Mouse (Mus musculus) neural tube, embryonic 11.5 days (tissue): Measurements from ENCODE around the gene Cela3b. TPM values are rescaled to one million over a fixed set of nuclear protein-coding genes. Genes with fewer than 3 reads are reported as not detected.
A peak's percentile ranks its signal among the peaks of the same experiment; 100 is the strongest.

Experiments
- ATAC-seq: fragments of 200-750 bp; cut with Nextera tagmentation; 2 replicates; pipeline ENCODE4 v1.8.0; 2017; ENCODE audit warnings: moderate number of reproducible peaks, mild to moderate bottlenecking, moderate TSS enrichment, moderate library complexity; ENCODE audit not compliant: insufficient read depth, low FRiP score, low TSS enrichment
- DNase-seq: peaks from one replicate; pipeline ENCODE4 v3.0.0-alpha.2; 2015; ENCODE audit warnings: low spot score
- H3K27ac ChIP-seq: fragments of 300-500 bp; sonication (generic); 2 replicates; pipeline ENCODE4 v1.5.1; 2014; ENCODE audit warnings: low read depth, mild to moderate bottlenecking, low read length
- H3K27me3 ChIP-seq: fragments of 300-500 bp; sonication (generic); 2 replicates; pipeline ENCODE4 v1.6.1; 2014; ENCODE audit warnings: mild to moderate bottlenecking, low read length, mixed read lengths; ENCODE audit not compliant: control insufficient read depth, insufficient read depth
- H3K36me3 ChIP-seq: fragments of 300-500 bp; sonication (generic); 2 replicates; pipeline ENCODE4 v1.6.1; 2014; ENCODE audit warnings: mild to moderate bottlenecking, low read length, moderate library complexity, mixed read lengths; ENCODE audit not compliant: control insufficient read depth, insufficient read depth
- H3K4me1 ChIP-seq: fragments of 300-500 bp; sonication (generic); 2 replicates; pipeline ENCODE4 v1.6.1; 2014; ENCODE audit warnings: low read length, mixed read lengths; ENCODE audit not compliant: control insufficient read depth, insufficient read depth
- H3K4me2 ChIP-seq: fragments of 300-500 bp; sonication (generic); 2 replicates; pipeline ENCODE4 v1.6.1; 2014; ENCODE audit warnings: low read depth, mild to moderate bottlenecking, moderate library complexity
- H3K4me3 ChIP-seq: fragments of 300-500 bp; sonication (generic); 2 replicates; pipeline ENCODE4 v1.5.1; 2014; ENCODE audit warnings: low read depth, low read length
- H3K9ac ChIP-seq: fragments of 300-500 bp; sonication (generic); 2 replicates; pipeline ENCODE4 v1.6.1; 2014; ENCODE audit warnings: mild to moderate bottlenecking, low read length
- H3K9me3 ChIP-seq: fragments of 300-500 bp; sonication (generic); 2 replicates; pipeline ENCODE4 v1.6.1; 2016; ENCODE audit warnings: low read length; ENCODE audit not compliant: control insufficient read depth
- WGBS: fragments of 180-500 bp; shearing (Covaris S2); extraction: QIAGEN DNeasy Blood & Tissue Kit; methylation state at CpG from one replicate; pipeline ENCODE4 v1.1.7; 2014; 5-methylcytosine and 5-hydroxymethylcytosine counted together
- polyA plus RNA-seq: library from polyadenylated mRNA; unstranded; fragments of >200 nt; fragmentation: Nextera tagmentation; extraction: Ambion mirVana; gene quantifications from 2 replicates; pipeline ENCODE4 v1.2.1, GENCODE M21; 2014

Cela3b gene
- polyA plus RNA-seq, 1 experiment from 2014 or later = not detected

DNA sequence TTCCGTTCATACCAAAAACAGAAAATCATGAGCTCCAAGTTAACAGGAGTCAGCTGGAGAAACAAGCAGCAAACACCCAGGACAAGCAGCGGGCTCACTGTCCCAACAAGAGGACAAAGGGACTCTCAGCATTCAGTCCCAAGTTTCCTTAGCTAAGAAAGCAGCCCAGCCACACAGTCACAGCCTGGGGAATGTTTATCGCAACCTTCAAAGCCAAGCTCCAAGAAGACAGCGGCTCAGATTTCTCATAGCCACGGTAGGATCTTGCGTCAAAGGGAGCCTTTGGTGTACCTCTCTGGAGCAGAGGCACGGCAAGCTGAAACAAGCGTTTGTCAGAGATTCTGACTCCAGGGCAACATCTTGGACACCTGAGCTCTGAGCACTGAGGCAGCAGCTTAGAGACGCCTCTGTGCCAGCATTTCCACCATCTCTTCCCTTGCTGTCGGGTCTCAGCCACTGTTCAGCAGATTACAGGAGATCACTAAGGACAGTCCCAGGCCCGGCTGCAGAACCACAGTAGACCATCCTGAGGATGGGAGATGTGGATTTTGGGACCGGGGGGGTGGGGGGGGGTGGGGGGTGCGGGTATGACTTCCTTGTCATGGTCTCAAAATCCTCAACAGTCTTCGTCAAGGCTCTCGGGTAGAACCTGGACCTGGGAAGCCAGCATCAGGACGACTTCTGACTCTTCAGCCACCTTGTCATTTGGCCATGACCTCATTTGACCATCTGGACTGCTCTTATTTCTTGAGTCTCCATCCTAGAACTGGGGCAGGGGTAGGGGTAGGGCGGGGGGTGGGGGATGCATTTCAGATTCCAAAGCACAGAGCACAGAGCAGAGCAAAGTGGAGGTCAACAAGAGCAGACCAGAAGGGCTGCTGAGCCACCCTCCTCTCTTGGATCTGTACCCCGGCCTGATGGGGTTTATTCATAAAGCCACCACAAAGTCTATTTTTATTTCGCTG, 54.7 kb downstream of the Cela3b start:
- Histone ChIP-seq H3K9ac (no peak overlapping the region), H3K4me3 (no peak overlapping the region), H3K4me1 (no peaks in the 10 kb centered on the region), H3K27me3 (no peaks in the 10 kb centered on the region), H3K27ac (no peak overlapping the region), H3K4me2 (no peak overlapping the region), H3K36me3 (no peaks in the 10 kb centered on the region), H3K9me3 (no peaks in the 10 kb centered on the region)
- DNase-seq (peak; percentile 30), ATAC-seq (no peak)
- 49% methylated on average over 19 of the region's 19 CpGs for WGBS

- no peak for DNase-seq
- Histone ChIP-seq H3K9me3 (no peaks in the 10 kb centered on the region), H3K4me1 (no peaks in the 10 kb centered on the region), H3K4me3 (no peak overlapping the region), H3K9ac (no peak overlapping the region), H3K36me3 (no peaks in the 10 kb centered on the region), H3K27me3 (no peaks in the 10 kb centered on the region), H3K4me2 (no peak overlapping the region), H3K27ac (no peak overlapping the region)
- ATAC-seq = no peak
- WGBS = 65% methylated on average over 6 of the region's 6 CpGs
Measured at GRCm38 (mm10) chr4:137373711-137374110, 56.6 kb downstream of the Cela3b start.

- Histone ChIP-seq H3K36me3 (no peaks in the 10 kb centered on the region), H3K4me1 (no peaks in the 10 kb centered on the region), H3K27me3 (no peaks in the 10 kb centered on the region), H3K4me2 (no peak overlapping the region), H3K4me3 (no peak overlapping the region), H3K9me3 (no peaks in the 10 kb centered on the region), H3K27ac (no peak overlapping the region), H3K9ac (no peak overlapping the region)
- ATAC-seq (no peak), DNase-seq (no peak)
- 80% methylated on average over 16 of the region's 16 CpGs for WGBS
Measured at GRCm38 (mm10) chr4:137371596-137372523, 58.5 kb downstream of the Cela3b start.

Other genes with a start within 250 kb of the Cela3b start
- gene Wnt4, start 153.1 kb downstream of the Cela3b start, polyA plus RNA-seq = 17.7 and 17.8 TPM in 2 replicates
- gene Cdc42, start 72.8 kb downstream of the Cela3b start, polyA plus RNA-seq = 722 and 745 TPM in 2 replicates
- not detected in 2 replicates for gene Cela3a, start 20.7 kb downstream of the Cela3b start, polyA plus RNA-seq
- gene 1700013G24Rik, start 22.7 kb upstream of the Cela3b start, polyA plus RNA-seq = not detected in 2 replicates
- 18.6 and 21.5 TPM in 2 replicates for gene Hspg2, start 38.2 kb upstream of the Cela3b start, polyA plus RNA-seq
- gene Ldlrad2, start 144.0 kb upstream of the Cela3b start, polyA plus RNA-seq = not detected in 2 replicates
- gene Usp48, start 163.2 kb upstream of the Cela3b start, polyA plus RNA-seq = 84.6 and 91.9 TPM in 2 replicates
- 7.5 and 10.0 TPM in 2 replicates for gene Rap1gap, start 234.2 kb upstream of the Cela3b start, polyA plus RNA-seq